Mouse (Mus musculus) C2C12 (cell line): ENCODE measurements around the gene Dbh.

Experiments
- CEBPB ChIP-seq: IDR thresholded peaks from one replicate; pipeline ENCODE4 v1.6.1; 2011; ENCODE audit warnings: low read depth, mild to moderate bottlenecking, control low read depth, moderate library complexity
- CTCF ChIP-seq: IDR thresholded peaks from one replicate; pipeline ENCODE4 v1.5.1; 2011; ENCODE audit not compliant: control insufficient read depth, insufficient read depth, insufficient read length
- FOSL1 ChIP-seq: IDR thresholded peaks from one replicate; pipeline ENCODE4 v1.8.0; 2011; ENCODE audit warnings: mild to moderate bottlenecking, low read length; ENCODE audit not compliant: poor library complexity, insufficient read depth, severe bottlenecking
- MAX ChIP-seq: IDR thresholded peaks from one replicate; pipeline ENCODE4 v1.6.1; 2011; ENCODE audit warnings: mild to moderate bottlenecking, control low read depth
- MYOD1 ChIP-seq: IDR thresholded peaks from one replicate; pipeline ENCODE4 v1.6.1; 2011; ENCODE audit warnings: low read depth; ENCODE audit not compliant: control insufficient read depth, insufficient read length
- MYOG ChIP-seq: IDR thresholded peaks from one replicate; pipeline ENCODE4 v1.6.1; 2011; ENCODE audit not compliant: control insufficient read depth, insufficient read length; ENCODE audit errors: extremely low read depth
- USF1 ChIP-seq: IDR thresholded peaks from one replicate; pipeline ENCODE4 v1.6.1; 2011; ENCODE audit warnings: low read depth, mild to moderate bottlenecking, control low read depth, moderate library complexity

- no peak for TF ChIP-seq CTCF
- no peak for TF ChIP-seq USF1
- no peak for TF ChIP-seq CEBPB
- TF ChIP-seq MAX: no peak
- no peak for TF ChIP-seq MYOD1
- TF ChIP-seq FOSL1: no peak
- TF ChIP-seq MYOG: no peak
Observed at GRCm38 (mm10) chr2:27154466-27155185, 10.4 kb upstream of the Dbh start.
